Mouse (Mus musculus): ENCODE measurements around the gene Clcnkb.

The Clcnkb gene

GRCm38 (mm10) chr4:141433191-141433590 is 17.4 kb upstream of the Clcnkb start:
- DNase-seq: no peak

- peak; percentile 75 to 78 for DNase-seq
Observed at GRCm38 (mm10) chr4:141432666-141433065, 16.9 kb upstream of the Clcnkb start.

- peak; percentile 87 to 88 for DNase-seq
Observed at GRCm38 (mm10) chr4:141430997-141431396, 15.2 kb upstream of the Clcnkb start.

GRCm38 (mm10) chr4:141429847-141430246 is 14.0 kb upstream of the Clcnkb start:
- peak in 1 of 2 experiments; percentile 63 for DNase-seq

- DNase-seq: no peak
Observed at GRCm38 (mm10) chr4:141429381-141429780, 13.6 kb upstream of the Clcnkb start.

- no peak for DNase-seq
Observed at GRCm38 (mm10) chr4:141427921-141428320, 12.1 kb upstream of the Clcnkb start.

- DNase-seq: no peak
Observed at GRCm38 (mm10) chr4:141426796-141427745, 11.3 kb upstream of the Clcnkb start.

GRCm38 (mm10) chr4:141425484-141426479 is 10.0 kb upstream of the Clcnkb start:
- peak; percentile 60 to 67 for DNase-seq

- no peak for DNase-seq
Observed at GRCm38 (mm10) chr4:141423691-141424431, 8.0 kb upstream of the Clcnkb start.

GRCm38 (mm10) chr4:141423288-141423687 is 7.5 kb upstream of the Clcnkb start:
- no peak for DNase-seq

GRCm38 (mm10) chr4:141422841-141423240 is 7.0 kb upstream of the Clcnkb start:
- no peak for DNase-seq

- DNase-seq: peak; percentile 76 to 79
Observed at GRCm38 (mm10) chr4:141421423-141421822, 5.6 kb upstream of the Clcnkb start.

- no peak for DNase-seq
Observed at GRCm38 (mm10) chr4:141420886-141421285, 5.1 kb upstream of the Clcnkb start.

GRCm38 (mm10) chr4:141420192-141420829 is 4.5 kb upstream of the Clcnkb start, which contains the start of gene Hspb7:
Gene Hspb7 (plus strand): TSS chr4:141420779.
- DNase-seq: no peak

- DNase-seq: no peak
Observed at GRCm38 (mm10) chr4:141419398-141420191, 3.8 kb upstream of the Clcnkb start.

- peak in 1 of 2 experiments; percentile 59 for DNase-seq
Observed at GRCm38 (mm10) chr4:141411430-141411992, 4.3 kb downstream of the Clcnkb start.

GRCm38 (mm10) chr4:141408577-141408976 is 7.2 kb downstream of the Clcnkb start:
- DNase-seq: no peak

- DNase-seq: peak in 1 of 2 experiments; percentile 61
Observed at GRCm38 (mm10) chr4:141406516-141407299, 9.1 kb downstream of the Clcnkb start.

- DNase-seq: no peak
Observed at GRCm38 (mm10) chr4:141405314-141405622, 10.5 kb downstream of the Clcnkb start.
